7 mouse cellular contexts compared by ENCODE assay signal in genomic region chr4:115058317-115058761, GRCm38 (mm10). TPM values are rescaled to one million over a fixed set of nuclear protein-coding genes. Genes with fewer than 3 reads are reported as not detected.
A peak's percentile ranks its signal among the peaks of the same experiment; 100 is the strongest.
DNase-seq lines count a peak whose midpoint lies in the region; ATAC-seq and TF ChIP-seq lines count a peak whose summit lies in the region.

No protein-coding gene starts in this region.

- no peaks in the 10 kb centered on the region for H3K9me3 ChIP-seq in G1E (replicated peaks)
- no peaks in the 10 kb centered on the region for H3K9me3 ChIP-seq in hindbrain, embryonic 13.5 days
- H3K9me3 ChIP-seq in liver, embryonic 13.5 days (replicated peaks), result no peaks in the 10 kb centered on the region
- H3K9me3 ChIP-seq in neural tube, embryonic 12.5 days, result no peaks in the 10 kb centered on the region

- H3K4me1 ChIP-seq in G1E (ENCODE audit: insufficient read depth, low read depth, low read length), result peaks cover 50% of the 10 kb centered on the region
- H3K4me1 ChIP-seq in brown adipose tissue, adult 24 weeks (ENCODE audit: control insufficient read depth, insufficient read depth, insufficient read length, low read length), result no peaks in the 10 kb centered on the region
- peaks cover 22% of the 10 kb centered on the region for H3K4me1 ChIP-seq in hindbrain, embryonic 13.5 days (replicated peaks)
- H3K4me1 ChIP-seq in liver, embryonic 13.5 days (replicated peaks), result peaks cover 51% of the 10 kb centered on the region
- peaks cover 19% of the 10 kb centered on the region for H3K4me1 ChIP-seq in neural tube, embryonic 12.5 days

- peak overlapping the region; percentile 65 for H3K9ac ChIP-seq in hindbrain, embryonic 13.5 days
- H3K9ac ChIP-seq in liver, embryonic 13.5 days, result peak overlapping the region; percentile 98
- H3K9ac ChIP-seq in neural tube, embryonic 12.5 days, result no peak overlapping the region

- peak overlapping the region; percentile 93 for H3K4me3 ChIP-seq in G1E (ENCODE audit: low read depth, low read length)
- peak overlapping the region; percentile 73 for H3K4me3 ChIP-seq in brown adipose tissue, adult 24 weeks (ENCODE audit: insufficient read depth, low read depth, low read length)
- peak overlapping the region; percentile 33 for H3K4me3 ChIP-seq in hindbrain, embryonic 13.5 days
- peak overlapping the region; percentile 74 for H3K4me3 ChIP-seq in liver, embryonic 13.5 days (replicated peaks)
- H3K4me3 ChIP-seq in neural tube, embryonic 12.5 days, result peak overlapping the region; percentile 5; the same call in 1 of the 2 replicates

- peak overlapping the region; percentile 98 for H3K27ac ChIP-seq in brown adipose tissue, adult 24 weeks (replicated peaks; ENCODE audit: low read depth, low read length)
- H3K27ac ChIP-seq in hindbrain, embryonic 13.5 days, result peak overlapping the region; percentile 81
- H3K27ac ChIP-seq in liver, embryonic 13.5 days, result peak overlapping the region; percentile 99
- H3K27ac ChIP-seq in neural tube, embryonic 12.5 days, result no peak overlapping the region

- no peak for ATAC-seq in G1E (ENCODE audit: extremely low read depth, insufficient number of reproducible peaks, low FRiP score, poor library complexity, severe bottlenecking)
- no peak for ATAC-seq in hindbrain, embryonic 13.5 days (ENCODE audit: low FRiP score)
- ATAC-seq in liver, embryonic 13.5 days (ENCODE audit: low read depth), result no peak
- no peak for ATAC-seq in neural tube, embryonic 12.5 days (ENCODE audit: low FRiP score, low read depth)
- no peak for ATAC-seq in frontal cortex, adult (ENCODE audit: low TSS enrichment)

- no peak for DNase-seq in G1E (ENCODE audit: low spot score)
- no peak for DNase-seq in liver, embryonic 13.5 days
- DNase-seq in ovary, postnatal 10 days (ENCODE audit: low spot score), result no peak

- H3K4me2 ChIP-seq in hindbrain, embryonic 13.5 days, result peak overlapping the region; percentile 33
- peak overlapping the region; percentile 99 for H3K4me2 ChIP-seq in liver, embryonic 13.5 days
- 0 out of 2 replicates have a peak overlapping the region, but pooled peaks have one; percentile 10 for H3K4me2 ChIP-seq in neural tube, embryonic 12.5 days (replicated peaks)

- TF ChIP-seq CTCF in G1E (IDR thresholded peaks at IDR 0.05; ENCODE audit: low read depth, low read length), result no peak

- 1% methylated on average over 20 of the region's 20 CpGs for WGBS in hindbrain, embryonic 13.5 days
- under 1% methylated on average over 20 of the region's 20 CpGs for WGBS in liver, embryonic 13.5 days (ENCODE audit: insufficient replicate concordance)
- WGBS in neural tube, embryonic 12.5 days, result 1% methylated on average over 20 of the region's 20 CpGs

- H3K36me3 ChIP-seq in G1E (replicated peaks), result peaks cover 28% of the 10 kb centered on the region
- H3K36me3 ChIP-seq in hindbrain, embryonic 13.5 days, result no peaks in the 10 kb centered on the region
- H3K36me3 ChIP-seq in liver, embryonic 13.5 days, result peaks cover 23% of the 10 kb centered on the region
- H3K36me3 ChIP-seq in neural tube, embryonic 12.5 days, result no peaks in the 10 kb centered on the region

- no peaks in the 10 kb centered on the region for H3K27me3 ChIP-seq in G1E (ENCODE audit: insufficient read depth, low read length)
- peaks cover 98% of the 10 kb centered on the region for H3K27me3 ChIP-seq in hindbrain, embryonic 13.5 days
- peaks cover 34% of the 10 kb centered on the region for H3K27me3 ChIP-seq in liver, embryonic 13.5 days
- peaks cover 94% of the 10 kb centered on the region for H3K27me3 ChIP-seq in neural tube, embryonic 12.5 days (replicated peaks)

RNA-seq across cellular contexts. Expression of gene Tal1, which starts 2.1 kb away (rescaled TPM):
- total RNA-seq in G1E (2014; fragmentation: Nextera tagmentation) (155 and 174 TPM in 2 replicates), G1E (2017) (155 and 166 TPM in 2 replicates)
- polyA plus RNA-seq in G1E (2012), result 239 and 262 TPM in 2 replicates
- 0.71 and 1.1 TPM in 2 replicates for polyA plus RNA-seq in brown adipose tissue, adult 24 weeks (2012; ENCODE audit: insufficient read depth, insufficient read length, missing spikeins)
- 3.8 and 6.7 TPM in 2 replicates for polyA plus RNA-seq in hindbrain, embryonic 13.5 days (2015; fragmentation: Nextera tagmentation; extraction: Ambion mirVana)
- 29.3 and 31.5 TPM in 2 replicates for polyA plus RNA-seq in liver, embryonic 13.5 days (2015; fragmentation: Nextera tagmentation; extraction: Ambion mirVana)
- 3.0 and 3.3 TPM in 2 replicates for polyA plus RNA-seq in neural tube, embryonic 12.5 days (2016; fragmentation: Nextera tagmentation; extraction: Ambion mirVana)

RNA-seq across cellular contexts. Expression of gene Pdzk1ip1, which starts 30.2 kb away (rescaled TPM):
- 2.4 and 3.0 TPM in 2 replicates for total RNA-seq in G1E (2014; fragmentation: Nextera tagmentation)
- 19.8 and 23.1 TPM in 2 replicates for total RNA-seq in G1E (2017)
- polyA plus RNA-seq in G1E (2012), result 0.21 TPM in 1 of 2 replicates, not detected in the other
- polyA plus RNA-seq in brown adipose tissue, adult 24 weeks (2012; ENCODE audit: insufficient read depth, insufficient read length, missing spikeins), result 1.3 TPM in 1 of 2 replicates, not detected in the other
- polyA plus RNA-seq in hindbrain, embryonic 13.5 days (2015; fragmentation: Nextera tagmentation; extraction: Ambion mirVana), result 5.5 and 10.3 TPM in 2 replicates
- polyA plus RNA-seq in liver, embryonic 13.5 days (2015; fragmentation: Nextera tagmentation; extraction: Ambion mirVana), result 21.2 and 23.7 TPM in 2 replicates
- 8.0 and 9.5 TPM in 2 replicates for polyA plus RNA-seq in neural tube, embryonic 12.5 days (2016; fragmentation: Nextera tagmentation; extraction: Ambion mirVana)

RNA-seq across cellular contexts. Expression of gene Stil, which starts 58.4 kb away (rescaled TPM):
- total RNA-seq in G1E (2014; fragmentation: Nextera tagmentation) (93.1 and 94.3 TPM in 2 replicates), G1E (2017) (19.9 and 26.0 TPM in 2 replicates)
- polyA plus RNA-seq in G1E (2012), result 2.8 and 4.0 TPM in 2 replicates
- polyA plus RNA-seq in brown adipose tissue, adult 24 weeks (2012; ENCODE audit: insufficient read depth, insufficient read length, missing spikeins), result 0.52 TPM in 1 of 2 replicates, not detected in the other
- 3.1 and 3.5 TPM in 2 replicates for polyA plus RNA-seq in hindbrain, embryonic 13.5 days (2015; fragmentation: Nextera tagmentation; extraction: Ambion mirVana)
- 8.3 and 11.8 TPM in 2 replicates for polyA plus RNA-seq in liver, embryonic 13.5 days (2015; fragmentation: Nextera tagmentation; extraction: Ambion mirVana)
- 8.9 and 10.2 TPM in 2 replicates for polyA plus RNA-seq in neural tube, embryonic 12.5 days (2016; fragmentation: Nextera tagmentation; extraction: Ambion mirVana)

Comparison
In these comparisons a context has a peak if more than half of its experiments do, and no peak if none do; other contexts are left out.
1. H3K4me3 ChIP-seq: peak in every context shown above with its lines; median percentile 93 in G1E; 74 in liver, embryonic 13.5 days; 73 in brown adipose tissue, adult 24 weeks; 33 in hindbrain, embryonic 13.5 days; 5 in neural tube, embryonic 12.5 days.
2. H3K4me2 ChIP-seq: peak in every context shown above with its lines; median percentile 99 in liver, embryonic 13.5 days; 33 in hindbrain, embryonic 13.5 days; 10 in neural tube, embryonic 12.5 days.